Mouse (Mus musculus): ENCODE data around the gene Tmem176b. TPM values are rescaled to one million over a fixed set of nuclear protein-coding genes. Genes with fewer than 3 reads are reported as not detected.

The Tmem176b gene
- polyA plus RNA-seq, 1 experiment from 2014 or later, result 57.7 TPM

- Histone ChIP-seq H3K36me3 (no peaks in the 10 kb centered on the region), H3K4me1 (no peaks in the 10 kb centered on the region), H3K4me3 (no peak overlapping the region), H3K27ac (no peak overlapping the region), H3K27me3 (ENCODE audit: low read depth, poor library complexity, severe bottlenecking) (no peaks in the 10 kb centered on the region), H3K9me3 (replicated peaks) (no peaks in the 10 kb centered on the region)
- DNase-seq (ENCODE audit: low spot score), result no peak
- 95% methylated on average over 3 of the region's 3 CpGs for WGBS
Observed at GRCm38 (mm10) chr6:48806746-48807145, 34.5 kb downstream of the Tmem176b start.

- H3K4me1 ChIP-seq, result no peaks in the 10 kb centered on the region
- H3K9me3 ChIP-seq (replicated peaks), result no peaks in the 10 kb centered on the region
- no peak overlapping the region for H3K27ac ChIP-seq
- H3K4me3 ChIP-seq, result no peak overlapping the region
- no peaks in the 10 kb centered on the region for H3K36me3 ChIP-seq
- H3K27me3 ChIP-seq (ENCODE audit: low read depth, poor library complexity, severe bottlenecking), result no peaks in the 10 kb centered on the region
- 92% methylated on average over 5 of the region's 5 CpGs for WGBS
- DNase-seq (ENCODE audit: low spot score), result no peak
Observed at GRCm38 (mm10) chr6:48804346-48804745, 37.0 kb downstream of the Tmem176b start.

- no peaks in the 10 kb centered on the region for H3K4me1 ChIP-seq
- DNase-seq (ENCODE audit: low spot score), result no peak
- no peaks in the 10 kb centered on the region for H3K27me3 ChIP-seq (ENCODE audit: low read depth, poor library complexity, severe bottlenecking)
- no peak overlapping the region for H3K4me3 ChIP-seq
- no peaks in the 10 kb centered on the region for H3K36me3 ChIP-seq
- no peaks in the 10 kb centered on the region for H3K9me3 ChIP-seq (replicated peaks)
- no peak overlapping the region for H3K27ac ChIP-seq
Observed at GRCm38 (mm10) chr6:48803406-48804051, 37.8 kb downstream of the Tmem176b start.

GRCm38 (mm10) chr6:48801897-48802296 is 39.4 kb downstream of the Tmem176b start:
- DNase-seq (ENCODE audit: low spot score), result no peak
- H3K4me1 ChIP-seq, result no peaks in the 10 kb centered on the region

GRCm38 (mm10) chr6:48787867-48788266 is 53.4 kb downstream of the Tmem176b start:
- no peak for DNase-seq (ENCODE audit: low spot score)
- WGBS, result 84% methylated on average over 2 of the region's 2 CpGs
- H3K36me3 ChIP-seq, result no peaks in the 10 kb centered on the region
- no peak overlapping the region for H3K4me3 ChIP-seq
- H3K27me3 ChIP-seq (ENCODE audit: low read depth, poor library complexity, severe bottlenecking), result no peaks in the 10 kb centered on the region
- H3K9me3 ChIP-seq (replicated peaks), result no peaks in the 10 kb centered on the region
- H3K27ac ChIP-seq, result no peak overlapping the region
- H3K4me1 ChIP-seq, result no peaks in the 10 kb centered on the region

More at GRCm38 (mm10) chr6:48801897-48802296, 39.4 kb downstream of the Tmem176b start:
- Histone ChIP-seq H3K4me3 (no peak overlapping the region), H3K36me3 (no peaks in the 10 kb centered on the region), H3K9me3 (replicated peaks) (no peaks in the 10 kb centered on the region), H3K27ac (no peak overlapping the region), H3K27me3 (ENCODE audit: low read depth, poor library complexity, severe bottlenecking) (no peaks in the 10 kb centered on the region)
- 93% methylated on average over 1 of the region's 1 CpGs for WGBS

GRCm38 (mm10) chr6:48785601-48786000 is 55.7 kb downstream of the Tmem176b start:
- no peaks in the 10 kb centered on the region for H3K27me3 ChIP-seq (ENCODE audit: low read depth, poor library complexity, severe bottlenecking)
- no peak for DNase-seq (ENCODE audit: low spot score)

GRCm38 (mm10) chr6:48785189-48785588 is 56.1 kb downstream of the Tmem176b start:
- no peaks in the 10 kb centered on the region for H3K27me3 ChIP-seq (ENCODE audit: low read depth, poor library complexity, severe bottlenecking)
- WGBS, result 85% methylated on average over 1 of the region's 1 CpGs
- no peaks in the 10 kb centered on the region for H3K36me3 ChIP-seq
- H3K27ac ChIP-seq, result no peak overlapping the region
- H3K4me3 ChIP-seq, result no peak overlapping the region
- H3K4me1 ChIP-seq, result no peaks in the 10 kb centered on the region
- DNase-seq (ENCODE audit: low spot score), result no peak
- H3K9me3 ChIP-seq (replicated peaks), result no peaks in the 10 kb centered on the region

More at GRCm38 (mm10) chr6:48785601-48786000, 55.7 kb downstream of the Tmem176b start:
- Histone ChIP-seq H3K4me3 (no peak overlapping the region), H3K36me3 (no peaks in the 10 kb centered on the region), H3K9me3 (replicated peaks) (no peaks in the 10 kb centered on the region), H3K27ac (no peak overlapping the region), H3K4me1 (no peaks in the 10 kb centered on the region)
- 84% methylated on average over 2 of the region's 2 CpGs for WGBS

GRCm38 (mm10) chr6:48784406-48784805 is 56.9 kb downstream of the Tmem176b start:
- Histone ChIP-seq H3K4me1 (no peaks in the 10 kb centered on the region), H3K9me3 (replicated peaks) (no peaks in the 10 kb centered on the region), H3K36me3 (no peaks in the 10 kb centered on the region), H3K4me3 (no peak overlapping the region), H3K27me3 (ENCODE audit: low read depth, poor library complexity, severe bottlenecking) (no peaks in the 10 kb centered on the region), H3K27ac (no peak overlapping the region)
- DNase-seq (ENCODE audit: low spot score), result no peak
- 92% methylated on average over 1 of the region's 1 CpGs for WGBS

Other genes starting within 250 kb of the Tmem176b start
- gene Repin1, start 247.6 kb downstream of the Tmem176b start, polyA plus RNA-seq (2016; fragmentation: Nextera tagmentation; extraction: Ambion mirVana), result 53.1 and 57.3 TPM in 2 replicates
- not detected in 2 replicates for gene Gm44965, start 247.6 kb downstream of the Tmem176b start, polyA plus RNA-seq (2016; fragmentation: Nextera tagmentation; extraction: Ambion mirVana)
- gene Zfp775, start 239.4 kb downstream of the Tmem176b start, polyA plus RNA-seq (2016; fragmentation: Nextera tagmentation; extraction: Ambion mirVana), result 7.7 and 10.6 TPM in 2 replicates
- 1.1 and 1.3 TPM in 2 replicates for gene AI854703, start 214.7 kb downstream of the Tmem176b start, polyA plus RNA-seq (2016; fragmentation: Nextera tagmentation; extraction: Ambion mirVana)
- 0.35 TPM in 2 replicates for gene Gimap8, start 194.3 kb downstream of the Tmem176b start, polyA plus RNA-seq (2016; fragmentation: Nextera tagmentation; extraction: Ambion mirVana)
- 3.9 and 4.1 TPM in 2 replicates for gene Gimap9, start 165.4 kb downstream of the Tmem176b start, polyA plus RNA-seq (2016; fragmentation: Nextera tagmentation; extraction: Ambion mirVana)
- gene Gimap4, start 156.9 kb downstream of the Tmem176b start, polyA plus RNA-seq (2016; fragmentation: Nextera tagmentation; extraction: Ambion mirVana), result 9.6 and 10.1 TPM in 2 replicates
- 15.7 and 17.2 TPM in 2 replicates for gene Gimap6, start 133.3 kb downstream of the Tmem176b start, polyA plus RNA-seq (2016; fragmentation: Nextera tagmentation; extraction: Ambion mirVana)
- 0.83 and 1.3 TPM in 2 replicates for gene Gm28053, start 122.9 kb downstream of the Tmem176b start, polyA plus RNA-seq (2016; fragmentation: Nextera tagmentation; extraction: Ambion mirVana)
- gene Gimap7, start 122.9 kb downstream of the Tmem176b start, polyA plus RNA-seq (2016; fragmentation: Nextera tagmentation; extraction: Ambion mirVana), result not detected in 2 replicates
- gene Gimap1, start 102.4 kb downstream of the Tmem176b start, polyA plus RNA-seq (2016; fragmentation: Nextera tagmentation; extraction: Ambion mirVana), result 7.9 and 8.5 TPM in 2 replicates
- 1.3 and 1.4 TPM in 2 replicates for gene Gimap5, start 95.3 kb downstream of the Tmem176b start, polyA plus RNA-seq (2016; fragmentation: Nextera tagmentation; extraction: Ambion mirVana)
- gene Gimap3, start 70.6 kb downstream of the Tmem176b start, polyA plus RNA-seq (2016; fragmentation: Nextera tagmentation; extraction: Ambion mirVana), result not detected in 2 replicates
- gene Tmem176a, start 577 bp downstream of the Tmem176b start, polyA plus RNA-seq (2016; fragmentation: Nextera tagmentation; extraction: Ambion mirVana), result 18.0 and 29.0 TPM in 2 replicates
- gene Aoc1, start 31.4 kb upstream of the Tmem176b start, polyA plus RNA-seq (2016; fragmentation: Nextera tagmentation; extraction: Ambion mirVana), result not detected in 2 replicates
- not detected in 2 replicates for gene 1600015I10Rik, start 88.4 kb upstream of the Tmem176b start, polyA plus RNA-seq (2016; fragmentation: Nextera tagmentation; extraction: Ambion mirVana)
- not detected in 2 replicates for gene Doxl2, start 133.5 kb upstream of the Tmem176b start, polyA plus RNA-seq (2016; fragmentation: Nextera tagmentation; extraction: Ambion mirVana)
- not detected in 2 replicates for gene Svs1, start 145.4 kb upstream of the Tmem176b start, polyA plus RNA-seq (2016; fragmentation: Nextera tagmentation; extraction: Ambion mirVana)
- 0.23 and 0.33 TPM in 2 replicates for gene Gpnmb, start 195.1 kb upstream of the Tmem176b start, polyA plus RNA-seq (2016; fragmentation: Nextera tagmentation; extraction: Ambion mirVana)
- 69.1 and 69.8 TPM in 2 replicates for gene Malsu1, start 232.3 kb upstream of the Tmem176b start, polyA plus RNA-seq (2016; fragmentation: Nextera tagmentation; extraction: Ambion mirVana)